Mouse (Mus musculus) frontal cortex, postnatal 10 days (tissue): Measurements from ENCODE around the gene Mmp8.

ENCODE experiments used
- DNase-seq, 2 experiments: peaks; one replicate each; pipeline ENCODE4 v3.0.0; 2022; ENCODE audit warnings: low spot score in 2 of 2, mixed read lengths in 1 of 2

Mmp8 gene

DNA sequence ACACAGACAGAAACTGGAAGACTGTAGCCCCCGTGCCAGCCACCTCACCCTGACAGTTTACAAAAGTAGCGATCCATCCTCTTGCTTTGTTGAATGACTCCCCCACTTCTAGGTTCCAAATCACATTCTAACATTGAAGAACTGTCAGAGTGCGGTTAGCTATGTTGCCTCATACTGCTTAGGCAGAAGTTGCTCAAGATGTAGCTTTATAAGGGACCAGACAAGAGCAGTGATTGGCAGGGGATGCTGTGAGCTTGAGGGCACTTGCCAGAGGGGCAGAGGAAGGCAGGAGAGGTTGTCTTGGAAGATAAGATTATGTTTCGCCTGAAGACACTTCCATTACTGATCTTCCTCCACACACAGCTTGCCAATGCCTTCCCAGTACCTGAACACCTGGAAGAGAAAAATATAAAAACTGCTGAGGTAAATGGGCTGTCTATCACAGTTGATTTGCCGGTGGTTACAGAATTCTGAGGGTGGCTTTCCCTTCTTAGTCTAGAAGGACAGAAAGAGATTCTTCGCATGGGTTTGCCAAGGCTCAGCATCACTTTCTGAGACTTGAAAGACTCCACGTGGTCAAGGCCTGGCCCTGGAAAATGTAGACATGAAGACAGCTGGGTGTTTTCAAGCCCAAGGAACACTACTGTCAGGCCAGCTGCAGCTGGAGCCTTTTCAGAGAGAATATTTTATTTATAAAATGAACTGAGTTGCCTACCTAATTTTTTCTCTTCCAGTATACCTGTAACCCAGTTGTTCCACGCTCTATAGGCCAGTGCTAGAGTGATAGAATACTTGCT, at the start of gene Mmp8:
Gene Mmp8 (plus strand): TSS at position 236 of the 797 bp plus-strand sequence.
- no peak for DNase-seq

DNA sequence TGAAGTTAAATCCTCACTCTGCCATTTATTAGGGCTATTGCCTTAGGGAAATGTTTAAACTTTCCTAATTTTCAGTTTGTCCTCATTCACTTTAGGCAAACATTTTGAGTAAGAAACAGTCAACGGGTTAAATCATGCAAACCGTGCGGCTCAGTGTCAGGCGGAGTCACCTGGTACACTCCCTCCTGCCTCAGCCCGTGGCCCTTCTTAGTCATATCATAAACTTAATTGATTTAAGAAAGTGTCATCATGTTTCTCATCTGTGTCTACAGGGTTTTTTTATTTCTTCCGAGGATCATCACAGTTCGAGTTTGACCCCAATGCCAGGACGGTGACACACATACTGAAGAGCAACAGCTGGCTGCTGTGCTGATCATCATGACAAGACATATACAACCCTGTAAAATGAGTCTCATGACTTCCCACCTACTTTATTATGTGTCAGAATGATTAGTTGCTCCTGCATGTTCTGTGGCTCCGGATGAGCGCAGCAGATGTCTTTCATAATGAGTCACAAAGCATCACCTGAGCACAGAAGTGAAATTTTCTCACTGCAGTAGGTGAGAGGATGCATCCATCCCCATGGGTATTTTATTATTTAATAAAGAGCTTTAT, 48.5 kb upstream of the Mmp8 start:
- no peak for DNase-seq

DNA sequence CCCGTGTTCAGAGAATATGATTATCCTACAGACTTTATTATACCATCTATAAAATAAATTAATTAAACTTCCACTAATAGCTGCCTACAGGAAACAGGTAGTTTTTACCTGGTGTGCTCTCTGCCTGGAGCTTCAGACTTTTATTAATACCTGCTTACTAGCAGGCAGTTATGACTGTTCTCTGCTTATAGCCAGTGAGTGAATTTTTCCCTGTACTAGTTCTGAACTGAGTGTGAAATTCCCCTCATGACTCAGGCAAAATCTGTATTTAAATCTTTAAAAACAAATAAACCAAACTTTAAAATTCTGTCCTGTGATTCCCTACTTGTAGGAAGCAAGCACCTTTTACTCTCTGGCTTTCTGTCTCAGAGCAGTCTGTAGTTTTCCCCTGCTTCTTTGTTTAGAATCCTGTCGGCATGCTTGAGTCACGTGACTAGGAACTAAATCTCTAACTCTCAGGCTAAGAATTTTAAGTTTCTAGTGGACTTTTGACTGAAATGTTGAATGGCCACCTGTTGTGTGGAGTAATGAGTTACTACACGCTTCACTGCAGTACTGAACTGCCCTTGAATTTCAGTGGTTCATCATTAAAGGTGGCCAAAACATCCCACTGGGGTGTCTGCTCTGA, 40.2 kb upstream of the Mmp8 start:
- DNase-seq, result no peak

DNA sequence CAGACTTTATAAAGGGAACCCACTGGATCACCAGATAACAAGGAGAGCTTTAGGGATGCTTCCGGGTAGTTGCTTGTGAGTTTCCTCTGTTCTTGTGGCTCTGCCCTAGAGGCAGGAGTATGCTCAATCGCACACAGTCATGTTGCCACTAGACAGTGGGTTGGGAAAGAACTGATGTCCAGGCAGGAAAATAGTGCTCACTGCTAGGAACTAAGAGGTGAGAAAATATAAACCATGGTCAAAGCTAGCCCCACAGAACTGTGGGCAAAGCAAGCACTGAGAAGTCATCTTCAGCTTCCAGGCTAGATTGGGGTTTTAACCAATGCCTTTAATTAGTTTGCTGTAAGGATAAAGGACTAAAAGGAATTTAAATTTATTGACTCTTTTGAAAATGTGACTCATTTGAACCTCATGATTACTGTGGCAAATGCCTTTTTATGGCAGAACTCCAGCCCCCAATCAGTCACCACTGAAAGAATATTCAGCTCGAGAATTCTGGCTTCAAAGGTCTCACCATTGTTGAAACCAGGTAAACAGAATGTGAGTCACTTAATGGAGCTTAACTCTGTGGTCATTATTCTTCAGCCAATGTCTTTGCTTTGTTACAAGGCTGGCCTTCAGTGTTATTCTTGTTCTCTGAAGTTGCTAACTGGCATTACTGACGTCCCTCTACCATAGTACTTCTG, 31.9 kb upstream of the Mmp8 start:
- no peak for DNase-seq

DNA sequence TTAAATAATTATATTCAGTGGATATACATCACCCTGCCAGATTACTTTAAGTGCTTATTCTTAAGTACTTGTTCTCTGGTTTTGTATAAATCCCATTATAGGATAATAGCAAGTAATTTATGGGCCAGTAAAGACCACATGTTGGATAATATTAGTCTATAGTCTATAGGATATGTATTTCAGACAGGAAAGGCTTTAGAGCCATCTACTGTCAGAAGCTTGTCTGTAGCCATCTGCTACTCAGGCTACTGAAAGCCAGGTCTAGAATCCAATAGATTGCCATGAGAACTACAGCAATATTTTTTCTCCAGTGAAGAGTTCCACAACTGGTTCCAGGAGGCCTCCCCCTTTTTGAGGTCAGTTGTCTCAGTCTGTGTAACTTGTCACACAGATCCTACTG, 15.5 kb upstream of the Mmp8 start:
- DNase-seq, result no peak

DNA sequence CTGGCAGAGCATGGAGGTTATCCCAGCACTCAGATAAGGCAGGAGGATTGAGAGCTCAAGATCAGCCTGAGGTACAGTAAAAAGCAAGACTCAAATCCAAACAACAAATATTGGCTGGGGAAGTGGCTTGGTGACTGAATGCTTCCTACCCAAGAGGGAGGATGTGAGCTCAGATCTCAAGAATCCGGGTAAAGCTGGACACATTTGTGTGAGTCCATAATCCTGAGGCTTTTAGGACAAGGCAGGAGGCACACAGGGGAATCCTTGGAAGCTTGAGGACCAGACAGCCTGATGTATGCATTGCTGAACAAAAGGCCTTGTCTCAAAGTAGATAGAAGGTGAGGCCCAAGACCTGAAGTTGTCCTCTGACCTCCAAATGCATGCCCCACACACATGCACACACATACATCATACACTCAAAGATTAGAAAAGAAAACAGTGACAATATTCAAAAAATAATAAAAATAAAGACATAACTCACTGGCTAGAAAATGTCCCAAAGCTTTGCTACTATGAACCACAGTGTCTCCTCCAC, 13.3 kb upstream of the Mmp8 start:
- DNase-seq, result no peak

DNA sequence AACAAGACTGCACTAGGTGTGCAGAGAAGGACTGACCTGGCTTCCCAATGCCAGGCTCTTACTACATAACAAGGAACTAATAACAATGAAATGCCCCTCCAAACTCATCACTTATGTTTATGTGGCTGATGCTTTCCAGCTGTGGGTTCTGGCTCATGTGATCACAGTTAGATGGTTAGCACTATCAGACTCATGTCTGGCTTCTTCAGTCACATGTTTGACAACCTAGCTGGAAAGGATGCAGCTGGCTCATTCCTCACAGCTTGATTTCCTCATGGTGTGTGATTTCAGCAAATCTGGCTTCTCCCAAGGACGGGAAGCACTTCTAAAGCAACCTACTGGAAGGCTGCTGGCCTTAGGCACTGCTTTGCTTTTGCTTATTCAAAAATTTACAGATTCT, 12.8 kb upstream of the Mmp8 start:
- DNase-seq, result peak; percentile 5 to 6

DNA sequence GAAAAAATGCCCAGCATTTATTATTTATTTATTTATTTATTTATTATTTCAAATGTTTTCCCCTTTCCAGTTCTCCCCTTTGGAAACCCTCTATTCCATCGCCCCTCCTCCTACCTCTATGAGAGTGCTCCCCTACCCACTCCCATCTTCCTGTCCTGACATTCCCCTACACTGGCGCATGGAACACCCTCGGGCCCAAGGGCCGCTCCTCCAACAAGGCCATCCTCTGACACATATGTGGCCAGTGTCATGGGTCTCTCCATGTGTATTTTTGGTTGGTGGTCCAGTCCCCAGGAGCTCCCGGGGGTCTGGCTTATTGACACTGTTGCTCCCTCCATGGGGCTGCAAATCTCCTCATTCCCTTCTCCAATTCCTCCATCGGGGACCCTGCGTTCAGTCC, 12.3 kb upstream of the Mmp8 start:
- no peak for DNase-seq

DNA sequence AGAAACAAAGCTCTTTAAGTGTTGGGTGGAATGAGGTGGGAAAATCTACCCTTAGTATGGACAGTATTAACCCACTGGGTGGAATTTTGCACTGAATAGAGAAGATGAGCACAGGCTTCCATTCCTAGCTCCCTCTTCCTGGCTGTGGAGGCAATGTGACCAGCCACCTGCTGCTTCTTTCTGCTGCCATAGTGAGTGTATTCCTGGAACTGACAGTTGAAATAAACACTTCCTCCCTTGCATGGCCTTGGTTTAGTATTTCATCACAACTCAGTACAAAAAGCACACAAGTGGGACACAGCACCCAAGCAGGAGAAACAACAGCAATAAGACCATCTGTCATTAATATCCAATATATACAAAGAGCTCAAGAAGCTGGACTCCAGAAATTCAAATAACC, 6.3 kb upstream of the Mmp8 start:
- no peak for DNase-seq

DNA sequence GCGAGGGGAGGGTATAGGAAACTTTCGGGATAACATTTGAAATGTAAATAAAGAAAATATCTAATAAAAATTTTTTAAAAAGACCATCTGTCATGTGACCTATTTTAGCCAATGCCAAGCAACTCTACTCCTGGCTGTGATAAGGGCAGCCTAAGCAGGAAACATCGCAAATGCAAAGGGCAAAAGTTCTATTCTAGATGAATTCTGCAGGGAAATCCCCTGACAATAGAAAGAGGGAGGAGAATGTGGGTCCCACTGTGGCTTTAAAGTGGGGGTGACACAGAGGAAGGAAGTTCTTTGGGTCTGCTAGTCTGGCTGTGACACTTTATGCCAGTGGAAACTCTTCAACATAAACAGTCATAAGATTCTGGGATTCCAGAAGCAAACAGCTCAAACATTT, 4.7 kb upstream of the Mmp8 start:
- DNase-seq, result no peak

DNA sequence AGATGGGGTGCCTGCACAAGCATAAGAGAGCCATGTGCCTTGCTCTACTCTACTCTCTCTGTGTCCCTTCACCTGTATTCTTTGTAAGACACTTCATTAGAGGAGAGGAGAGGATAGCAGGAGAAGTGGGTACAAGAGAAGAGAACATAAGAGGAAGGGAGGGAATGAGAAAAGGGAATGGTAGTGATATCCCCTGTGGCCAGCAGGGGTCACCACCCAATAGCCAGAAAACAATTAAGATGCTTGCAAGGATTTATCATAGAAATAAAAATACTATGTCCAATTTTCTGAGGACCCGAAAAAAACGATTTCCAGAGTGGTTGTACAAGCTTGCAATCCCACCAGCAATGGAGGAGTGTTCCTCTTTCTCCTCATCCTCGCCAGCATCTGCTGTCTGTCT, 3.9 kb upstream of the Mmp8 start:
- no peak for DNase-seq

DNA sequence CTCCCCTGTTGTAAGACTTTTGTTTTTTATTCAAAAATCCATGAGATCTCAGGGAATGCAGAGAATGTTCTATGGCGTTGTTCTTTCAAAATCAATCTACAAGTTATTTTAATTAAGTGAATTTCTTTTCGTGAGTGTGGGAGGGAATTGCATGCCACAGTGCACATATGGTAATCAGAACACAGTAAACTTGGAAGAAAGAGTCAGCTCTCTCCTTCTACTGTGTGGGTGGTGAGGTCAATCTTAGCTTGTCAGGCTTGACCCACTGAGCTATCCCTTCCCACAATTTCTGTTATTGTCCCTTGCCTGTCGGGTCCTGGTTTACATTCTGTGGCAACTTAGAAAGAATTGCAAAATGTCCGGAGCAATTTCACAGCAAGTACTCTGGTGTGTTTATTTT, 1.8 kb downstream of the Mmp8 start:
- no peak for DNase-seq

DNA sequence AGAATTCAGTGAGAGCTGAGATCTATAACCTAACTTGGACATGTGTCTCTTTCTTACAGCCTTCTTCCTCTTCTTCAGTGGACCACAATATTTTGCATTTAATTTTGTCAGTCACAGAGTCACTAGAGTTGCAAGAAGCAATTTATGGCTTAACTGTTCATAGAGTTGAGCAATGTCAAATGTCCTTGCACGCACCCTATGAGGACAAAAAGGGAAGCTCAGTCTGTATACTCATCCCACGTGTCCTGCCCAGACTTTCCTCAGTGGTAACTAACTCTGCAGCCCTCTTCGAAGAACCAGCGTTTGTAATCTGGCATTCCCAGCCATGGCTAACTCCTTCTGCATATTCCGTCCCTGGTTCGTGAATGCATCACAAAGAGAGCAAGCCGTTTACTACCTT, 9.1 kb downstream of the Mmp8 start:
- DNase-seq, result no peak

DNA sequence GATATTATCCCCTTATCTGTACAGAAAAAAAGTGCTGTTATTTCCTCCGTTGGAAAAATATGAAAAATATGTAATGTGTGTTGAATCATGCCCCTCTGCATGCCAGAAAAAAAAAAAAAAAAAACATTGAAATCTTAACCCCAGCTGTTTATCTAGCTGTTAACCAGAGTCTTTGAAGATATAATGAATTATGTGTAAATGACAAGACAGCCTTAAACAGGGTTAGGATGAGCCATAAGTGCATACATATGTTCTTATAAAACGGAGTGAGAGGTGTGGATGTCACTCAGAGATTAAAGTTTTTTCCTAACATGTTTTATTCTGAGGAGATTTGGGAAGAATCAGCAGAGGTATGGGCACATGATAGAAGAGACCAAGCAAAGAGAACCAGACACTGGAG, 9.7 kb downstream of the Mmp8 start:
- DNase-seq, result no peak

DNA sequence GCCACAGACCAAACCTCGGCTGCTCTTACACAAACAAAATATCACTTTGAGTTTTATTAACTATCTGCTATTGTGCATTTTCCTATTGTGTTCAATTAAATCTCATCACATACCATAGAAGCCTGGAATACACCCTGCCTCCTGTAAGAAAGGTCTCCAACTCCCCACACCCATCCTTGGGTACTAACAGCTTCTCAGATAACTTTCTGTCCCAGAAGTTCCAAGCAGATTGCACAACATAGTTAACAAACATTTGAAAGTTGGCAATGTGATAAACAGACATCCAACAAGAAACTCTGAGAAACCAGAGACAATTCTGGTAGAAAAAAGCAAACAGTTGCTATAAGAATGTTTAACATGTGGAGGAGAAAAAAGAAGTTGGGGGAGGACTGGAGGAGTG, 12.2 kb downstream of the Mmp8 start:
- no peak for DNase-seq

DNA sequence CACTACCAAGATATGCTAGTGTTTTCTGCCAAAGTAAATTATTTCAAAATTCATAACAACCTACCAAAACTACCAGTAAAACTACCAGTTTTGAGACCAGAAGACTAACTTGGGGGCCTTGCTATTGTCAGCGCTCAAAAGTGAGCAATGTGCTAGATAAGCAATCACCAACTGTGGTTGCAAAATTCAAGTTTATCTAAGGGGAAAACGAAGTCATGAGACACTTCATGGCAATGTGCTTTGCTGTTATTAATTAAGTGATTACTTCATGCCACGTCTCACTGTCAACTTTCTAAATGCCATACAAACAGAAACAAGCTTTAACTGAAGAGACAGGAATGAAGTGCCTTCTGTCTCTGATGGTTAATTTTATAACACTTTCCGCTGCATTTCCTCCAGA, 12.9 kb downstream of the Mmp8 start, which contains the start of gene Mmp27:
Gene Mmp27 (plus strand): TSS at position 235 of the 400 bp plus-strand sequence.
- no peak for DNase-seq

DNA sequence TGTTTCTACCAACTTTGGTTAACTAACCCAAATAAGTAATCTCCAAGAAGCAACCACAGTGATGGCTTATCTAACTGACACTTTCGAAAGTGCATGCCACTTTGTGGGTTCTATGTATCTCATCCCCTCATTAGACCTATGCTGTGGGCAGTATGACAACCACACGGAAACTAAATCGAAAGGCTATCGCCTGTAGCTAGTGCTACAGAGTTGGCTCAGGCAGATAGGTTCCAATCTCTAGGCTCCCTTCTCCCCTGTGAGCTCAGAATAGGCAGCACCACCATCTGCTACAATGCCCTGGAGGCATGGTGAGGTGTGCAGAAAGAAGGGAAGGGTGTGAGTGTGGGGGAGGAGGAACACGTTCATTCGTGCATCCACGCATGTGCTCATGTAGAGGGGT, 13.9 kb downstream of the Mmp8 start:
- no peak for DNase-seq

DNA sequence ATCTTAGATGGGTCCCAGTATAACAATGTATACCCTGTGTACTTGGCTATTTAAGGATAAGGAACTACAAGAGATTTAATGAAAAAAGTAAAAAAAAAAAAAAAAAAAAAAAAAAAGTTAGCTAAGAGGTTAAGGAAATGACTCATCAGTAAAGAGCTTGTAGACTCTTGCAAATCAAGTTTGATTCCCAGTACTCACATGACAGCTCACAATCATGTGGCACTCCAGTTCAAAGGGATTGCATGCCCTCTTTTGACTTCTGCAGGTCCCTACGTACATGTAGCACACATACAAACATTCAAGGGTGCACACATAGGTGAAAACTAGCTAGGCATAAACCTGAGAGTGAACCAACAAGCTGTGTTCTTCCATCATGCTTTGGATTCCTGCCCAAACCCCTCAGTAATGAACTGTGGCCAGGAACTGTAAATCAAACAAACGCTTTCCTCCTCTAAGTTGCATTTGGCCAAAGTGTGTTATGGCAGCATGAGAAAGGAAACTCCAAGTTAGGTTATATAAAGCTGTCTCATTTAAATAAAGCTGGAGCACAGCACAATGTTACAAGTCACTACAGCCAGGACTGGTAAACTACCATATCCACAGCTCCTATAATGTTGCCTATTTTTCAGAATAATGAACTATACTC, 14.5 kb downstream of the Mmp8 start:
- no peak for DNase-seq

DNA sequence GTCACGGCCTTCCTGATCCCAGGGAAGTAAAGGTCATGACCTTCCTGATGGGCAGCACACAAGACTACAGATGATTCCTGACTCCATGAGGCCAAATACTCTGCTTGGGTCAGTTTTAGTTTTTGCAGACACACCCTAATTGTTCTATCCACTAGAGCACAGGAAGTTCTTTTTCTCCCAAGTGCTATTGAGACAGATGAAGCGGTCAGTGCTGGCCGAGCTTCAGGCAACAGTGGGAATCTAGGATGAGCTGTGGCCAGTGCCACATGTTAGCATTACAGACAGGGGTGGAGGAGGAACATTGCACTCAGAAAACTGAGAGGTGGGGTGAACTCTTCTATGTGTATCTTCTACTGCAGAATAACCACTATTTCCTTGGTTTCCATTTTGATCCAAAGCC, 17.3 kb downstream of the Mmp8 start:
- no peak for DNase-seq

DNA sequence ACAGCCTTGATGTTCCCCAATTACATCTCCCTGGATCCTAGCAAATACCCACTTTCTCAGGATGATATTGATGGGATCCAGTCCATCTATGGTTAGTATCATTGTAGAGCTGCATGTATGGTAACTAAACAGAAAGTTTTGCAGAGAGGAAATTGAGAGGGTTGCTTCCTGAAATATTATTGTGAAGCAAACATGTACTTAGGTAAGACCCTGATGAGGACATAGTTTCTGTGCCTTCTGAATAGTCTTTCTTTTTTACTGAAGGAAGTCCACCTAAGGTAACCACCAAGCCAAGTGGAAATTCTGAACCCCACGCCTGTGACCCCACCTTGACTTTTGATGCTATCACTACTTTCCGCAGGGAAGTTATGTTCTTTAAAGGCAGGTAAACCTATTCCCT, 19.1 kb downstream of the Mmp8 start:
- no peak for DNase-seq

DNA sequence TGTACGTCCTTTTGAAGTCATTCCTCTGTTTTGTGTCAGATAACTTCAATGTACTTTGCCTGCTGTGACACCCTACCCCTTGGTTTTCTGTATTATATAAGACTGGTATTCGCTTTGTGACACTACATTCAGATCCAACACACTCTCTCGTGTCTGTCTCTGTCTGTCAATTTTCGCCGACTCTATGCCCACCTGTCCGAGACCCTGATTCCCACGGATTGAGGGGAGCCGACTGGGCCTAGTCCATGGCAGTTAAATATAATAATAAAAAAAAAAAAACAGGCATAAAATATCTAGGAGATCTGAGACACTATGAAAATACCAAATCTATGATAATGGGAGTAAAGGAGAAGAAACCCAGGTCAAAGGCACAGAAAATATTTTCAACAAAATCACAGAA, 31.8 kb downstream of the Mmp8 start:
- DNase-seq, result no peak
